Mouse (Mus musculus) heart, postnatal 4 days (tissue): ENCODE data around the gene Ackr2. TPM values are rescaled to one million over a fixed set of nuclear protein-coding genes. Genes with fewer than 3 reads are reported as not detected.
A peak's percentile ranks its signal among the peaks of the same experiment; 100 is the strongest.

Experiments
- DNase-seq: peaks from one replicate; pipeline ENCODE4 v3.0.0; 2021
- total RNA-seq, 2 experiments: library from RNA; stranded (reverse); gene quantifications; 2 replicates each; pipeline ENCODE4 v1.2.3; 2021

The Ackr2 gene
- total RNA-seq, 2 experiments from 2014 or later = 3.1 to 5.8 TPM

GRCm38 (mm10) chr9:121919027-121919501 is 20.9 kb downstream of the Ackr2 start:
- no peak for DNase-seq

- DNase-seq = no peak
These were observed 25.3 kb downstream of the Ackr2 start for GRCm38 (mm10) chr9:121923443-121923842.

GRCm38 (mm10) chr9:121923906-121924305 is 25.8 kb downstream of the Ackr2 start:
- no peak for DNase-seq

- DNase-seq = no peak
These were observed 26.9 kb downstream of the Ackr2 start for GRCm38 (mm10) chr9:121924901-121925560.

- no peak for DNase-seq
These were observed 27.8 kb downstream of the Ackr2 start for GRCm38 (mm10) chr9:121925959-121926358.

- DNase-seq = no peak
These were observed 28.7 kb downstream of the Ackr2 start for GRCm38 (mm10) chr9:121926634-121927405.

GRCm38 (mm10) chr9:121927721-121928120 is 29.6 kb downstream of the Ackr2 start:
- DNase-seq = no peak

- peak; percentile 59 for DNase-seq
These were observed 30.3 kb downstream of the Ackr2 start for GRCm38 (mm10) chr9:121928498-121928897.

GRCm38 (mm10) chr9:121934856-121935255 is 36.7 kb downstream of the Ackr2 start:
- DNase-seq = no peak

GRCm38 (mm10) chr9:121936952-121937351 is 38.8 kb downstream of the Ackr2 start:
- no peak for DNase-seq

- DNase-seq = no peak
These were observed 39.3 kb downstream of the Ackr2 start for GRCm38 (mm10) chr9:121937451-121937864.

GRCm38 (mm10) chr9:121937944-121938355 is 39.8 kb downstream of the Ackr2 start:
- DNase-seq = no peak

GRCm38 (mm10) chr9:121943005-121943404 is 44.9 kb downstream of the Ackr2 start:
- DNase-seq = no peak

GRCm38 (mm10) chr9:121943628-121944027 is 45.5 kb downstream of the Ackr2 start:
- DNase-seq = no peak

GRCm38 (mm10) chr9:121947784-121948183 is 49.6 kb downstream of the Ackr2 start:
- DNase-seq = peak; percentile 77

GRCm38 (mm10) chr9:121948431-121948830 is 50.3 kb downstream of the Ackr2 start:
- DNase-seq = no peak

- peak; percentile 90 for DNase-seq
These were observed 52.4 kb downstream of the Ackr2 start, which contains the start of gene Fam198a for GRCm38 (mm10) chr9:121950418-121951113. Fam198a (plus strand) TSS chr9:121950988.

GRCm38 (mm10) chr9:121951114-121951423 is 52.9 kb downstream of the Ackr2 start:
- DNase-seq = no peak

GRCm38 (mm10) chr9:121952596-121952995 is 54.4 kb downstream of the Ackr2 start:
- DNase-seq = no peak

GRCm38 (mm10) chr9:121959966-121960635 is 61.9 kb downstream of the Ackr2 start:
- peak; percentile 38 for DNase-seq
